Mouse (Mus musculus): Measurements from ENCODE around the gene Col25a1. TPM values are rescaled to one million over a fixed set of nuclear protein-coding genes. Genes with fewer than 3 reads are reported as not detected.
A peak's percentile ranks its signal among the peaks of the same experiment; 100 is the strongest.

Col25a1 gene
- 5.2 and 6.9 TPM in 2 replicates for polyA plus RNA-seq (2015; fragmentation: Nextera tagmentation; extraction: Ambion mirVana)

DNA sequence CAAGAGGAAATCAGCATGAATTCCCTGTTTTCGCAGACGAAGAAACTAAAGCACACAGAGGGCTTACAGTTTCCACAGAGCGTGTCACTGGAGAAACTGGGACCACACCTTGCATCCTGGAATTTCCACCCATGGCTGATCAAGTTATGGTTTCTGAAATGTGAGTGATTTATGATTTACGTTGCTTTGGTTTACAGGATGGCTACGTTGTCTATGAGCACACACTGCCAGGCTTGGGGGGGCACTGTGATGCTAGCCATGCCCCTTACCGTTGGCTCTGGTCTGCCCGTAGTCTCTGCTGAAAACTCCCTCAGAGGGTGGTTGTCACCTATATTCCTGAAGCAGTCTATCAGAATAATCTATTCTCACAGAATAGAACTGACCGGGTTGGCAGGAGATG, at the start of gene Col25a1:
Col25a1 (plus strand) TSS at position 301 of the 400 bp plus-strand sequence.
- no peak within 1 kb of the TSS for H3K4me3 ChIP-seq (replicated peaks)
- H3K9ac ChIP-seq (replicated peaks): no peak within 1 kb of the TSS
- H3K27me3 ChIP-seq (replicated peaks): no peaks in the 10 kb centered on the region
- 81% methylated on average over 8 of the region's 8 CpGs for WGBS
- H3K27ac ChIP-seq (replicated peaks): no peak within 1 kb of the TSS
- H3K4me1 ChIP-seq: peaks cover 9% of the 10 kb centered on the region; the same call in 1 of the 2 replicates
- ATAC-seq (ENCODE audit: low FRiP score): no peak
- H3K9me3 ChIP-seq (replicated peaks): no peaks in the 10 kb centered on the region
- H3K4me2 ChIP-seq: no peak within 1 kb of the TSS
- no peaks in the 10 kb centered on the region for H3K36me3 ChIP-seq

DNA sequence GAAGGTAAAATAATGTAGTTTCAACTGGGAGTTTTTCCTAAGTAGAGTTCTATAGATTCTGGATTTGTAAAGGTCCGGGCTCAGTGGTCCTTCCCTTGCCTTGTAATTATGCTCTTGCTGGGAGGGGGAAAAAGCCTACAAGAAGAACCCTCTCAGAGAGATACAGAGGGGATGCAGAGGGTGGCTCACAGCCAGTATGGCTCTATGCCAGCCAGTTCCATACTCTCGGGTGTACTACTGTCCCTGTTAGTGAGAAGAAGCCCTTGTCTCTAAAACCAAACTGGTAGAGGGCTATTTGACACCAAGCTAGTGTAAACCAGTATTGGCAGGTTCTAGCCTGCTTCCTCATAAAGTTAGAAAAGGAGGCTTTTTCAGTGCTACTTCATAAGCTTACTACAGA, 48.0 kb upstream of the Col25a1 start:
- no peak for ATAC-seq (ENCODE audit: low FRiP score)
- 54% methylated on average over 2 of the region's 2 CpGs for WGBS

DNA sequence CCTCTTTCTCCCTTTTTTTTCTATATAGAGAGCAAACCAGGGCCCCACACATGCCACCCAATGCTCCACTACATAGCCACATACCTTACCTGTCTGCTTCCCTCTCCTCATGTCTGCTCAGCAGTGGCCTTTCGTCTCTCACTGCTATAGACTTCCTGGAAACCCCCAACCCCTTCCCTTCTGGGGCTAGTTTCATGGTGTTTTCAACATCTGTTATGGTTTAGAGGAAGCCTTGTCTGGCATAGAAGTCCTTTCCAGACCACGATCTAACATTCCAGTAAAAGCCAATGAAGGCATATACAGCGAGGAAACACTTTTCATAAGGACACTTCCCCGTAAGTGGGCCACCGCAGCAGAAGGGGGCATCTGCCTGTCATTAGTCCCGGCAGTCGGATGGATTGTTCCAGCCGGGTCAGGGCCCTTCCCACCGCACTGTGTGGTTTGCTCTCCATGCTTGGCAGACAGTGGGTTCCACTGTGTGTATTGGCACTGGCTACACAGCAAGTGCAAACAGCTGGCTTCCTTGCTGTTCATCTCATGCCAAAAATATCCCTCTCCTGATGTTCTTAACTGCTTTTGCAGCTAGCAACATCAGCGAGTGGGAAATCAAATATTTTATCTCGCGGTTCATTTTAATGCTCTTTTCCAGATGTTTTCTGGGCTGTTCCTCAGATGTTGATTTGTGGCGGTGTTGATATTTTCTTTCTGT, 44.8 kb upstream of the Col25a1 start:
- no peak overlapping the region for H3K4me3 ChIP-seq (replicated peaks)
- H3K27me3 ChIP-seq (replicated peaks): no peaks in the 10 kb centered on the region
- H3K4me1 ChIP-seq: no peaks in the 10 kb centered on the region
- no peak overlapping the region for H3K4me2 ChIP-seq
- no peak overlapping the region for H3K27ac ChIP-seq (replicated peaks)
- WGBS: 74% methylated on average over 13 of the region's 13 CpGs
- no peak overlapping the region for H3K9ac ChIP-seq (replicated peaks)
- no peaks in the 10 kb centered on the region; the same call in 1 of the 2 replicates for H3K9me3 ChIP-seq (replicated peaks)
- no peaks in the 10 kb centered on the region for H3K36me3 ChIP-seq
- no peak for ATAC-seq (ENCODE audit: low FRiP score)

More for the DNA sequence above, 48.0 kb upstream of the Col25a1 start:
- H3K4me2 ChIP-seq: no peak overlapping the region
- no peaks in the 10 kb centered on the region; the same call in 1 of the 2 replicates for H3K9me3 ChIP-seq (replicated peaks)
- H3K27ac ChIP-seq (replicated peaks): no peak overlapping the region
- H3K36me3 ChIP-seq: no peaks in the 10 kb centered on the region
- H3K4me3 ChIP-seq (replicated peaks): no peak overlapping the region
- H3K4me1 ChIP-seq: no peaks in the 10 kb centered on the region
- H3K27me3 ChIP-seq (replicated peaks): no peaks in the 10 kb centered on the region
- H3K9ac ChIP-seq (replicated peaks): no peak overlapping the region

DNA sequence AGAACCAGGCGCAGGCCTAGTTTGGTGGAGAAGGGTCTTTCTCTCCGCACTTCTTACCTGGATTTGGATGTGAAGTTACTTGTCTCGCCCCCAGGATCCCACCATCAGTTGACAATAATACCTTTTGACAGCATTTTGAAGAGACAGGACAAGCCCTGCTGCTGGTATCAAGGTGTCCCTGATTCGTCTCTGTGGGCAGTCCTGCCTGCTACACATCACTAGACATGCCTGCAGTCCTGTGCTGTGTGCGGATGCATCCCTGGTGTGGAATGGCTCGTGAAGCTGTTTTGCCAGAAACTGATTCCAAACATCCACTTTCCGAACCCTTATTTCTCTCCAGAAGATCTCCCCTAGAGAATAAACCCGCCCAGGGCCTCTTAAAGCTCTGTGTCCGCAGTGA, 43.8 kb upstream of the Col25a1 start:
- Histone ChIP-seq H3K27me3 (replicated peaks) (no peaks in the 10 kb centered on the region), H3K27ac (replicated peaks) (no peak overlapping the region), H3K4me2 (no peak overlapping the region), H3K9ac (replicated peaks) (no peak overlapping the region), H3K36me3 (no peaks in the 10 kb centered on the region), H3K9me3 (replicated peaks) (no peaks in the 10 kb centered on the region; the same call in 1 of the 2 replicates), H3K4me3 (replicated peaks) (no peak overlapping the region), H3K4me1 (no peaks in the 10 kb centered on the region)
- 85% methylated on average over 9 of the region's 9 CpGs for WGBS
- no peak for ATAC-seq (ENCODE audit: low FRiP score)

DNA sequence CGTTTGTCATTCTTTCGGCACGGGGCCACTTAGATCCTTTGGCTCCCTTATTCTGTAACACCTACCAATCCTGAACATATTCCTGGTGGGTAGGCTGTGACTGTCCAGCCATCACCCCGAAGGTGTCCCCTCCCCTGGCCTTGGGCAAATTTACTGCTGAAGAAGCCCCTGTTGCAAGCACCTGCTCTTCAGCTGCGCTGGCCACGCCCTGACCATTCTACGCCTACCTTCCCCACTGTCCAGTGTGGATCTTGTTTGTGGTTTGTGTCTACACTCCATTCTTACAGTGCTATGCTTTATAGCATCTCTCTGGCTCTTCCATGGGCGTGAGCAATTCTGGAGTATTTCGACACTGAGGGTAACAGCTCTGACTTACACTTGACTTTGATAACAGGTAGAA, 42.6 kb upstream of the Col25a1 start:
- Histone ChIP-seq H3K36me3 (no peaks in the 10 kb centered on the region), H3K9me3 (replicated peaks) (no peaks in the 10 kb centered on the region; the same call in 1 of the 2 replicates), H3K4me3 (replicated peaks) (no peak overlapping the region), H3K27me3 (replicated peaks) (no peaks in the 10 kb centered on the region), H3K4me1 (no peaks in the 10 kb centered on the region), H3K27ac (replicated peaks) (no peak overlapping the region), H3K9ac (replicated peaks) (no peak overlapping the region), H3K4me2 (no peak overlapping the region)
- ATAC-seq (ENCODE audit: low FRiP score): no peak
- WGBS: 96% methylated on average over 9 of the region's 9 CpGs

DNA sequence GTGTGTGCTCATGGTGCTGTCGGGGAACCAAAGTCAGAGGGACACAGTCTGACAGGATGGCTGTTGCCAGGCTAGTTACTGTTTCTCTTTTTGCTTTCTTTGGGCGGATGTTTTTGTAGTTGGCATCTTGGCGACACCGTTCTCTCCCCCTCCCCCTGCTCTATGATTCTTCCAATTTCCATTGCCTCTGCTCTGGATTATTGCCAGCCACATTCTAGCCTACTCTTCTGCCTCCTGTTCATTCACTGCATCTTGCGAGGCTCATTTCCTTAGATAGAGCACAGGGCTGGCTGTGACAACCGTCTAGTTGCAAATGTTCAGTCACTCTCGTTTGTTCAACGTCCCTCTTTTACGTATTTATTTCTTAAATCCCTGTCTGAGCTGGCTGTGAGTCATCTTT, 40.8 kb upstream of the Col25a1 start:
- Histone ChIP-seq H3K9ac (replicated peaks) (no peak overlapping the region), H3K36me3 (no peaks in the 10 kb centered on the region), H3K27me3 (replicated peaks) (no peaks in the 10 kb centered on the region), H3K27ac (replicated peaks) (no peak overlapping the region), H3K4me1 (no peaks in the 10 kb centered on the region), H3K4me2 (no peak overlapping the region), H3K9me3 (replicated peaks) (no peaks in the 10 kb centered on the region), H3K4me3 (replicated peaks) (no peak overlapping the region)
- WGBS: 69% methylated on average over 9 of the region's 9 CpGs
- no peak for ATAC-seq (ENCODE audit: low FRiP score)

DNA sequence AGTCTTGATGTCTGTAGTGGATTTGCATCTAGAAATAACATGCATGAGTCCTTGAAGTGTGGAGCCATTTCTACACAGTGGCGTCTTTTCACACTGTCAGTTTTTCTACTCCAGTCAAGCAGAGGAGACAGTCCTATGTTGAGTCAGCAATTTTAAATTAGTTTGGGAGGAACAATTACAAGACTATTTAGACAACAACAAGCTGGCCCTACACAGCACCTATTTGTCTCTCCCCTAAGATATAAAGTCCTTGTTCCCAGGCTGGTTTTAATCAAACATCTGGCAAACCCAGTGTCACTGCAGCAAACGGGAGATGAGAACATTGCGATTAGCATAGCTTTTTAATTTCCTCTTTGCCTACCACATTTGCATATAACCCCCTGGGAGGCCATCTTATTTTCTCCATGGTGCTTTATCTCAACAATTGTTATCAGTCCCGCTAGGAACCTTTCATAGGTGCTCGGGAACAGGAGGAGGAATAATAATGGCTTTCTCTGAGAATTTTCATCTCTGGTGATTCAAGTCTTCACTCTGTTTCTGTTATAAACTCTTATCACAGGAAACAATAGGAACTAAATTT, 37.1 kb upstream of the Col25a1 start:
- no peak overlapping the region for H3K4me3 ChIP-seq (replicated peaks)
- H3K4me2 ChIP-seq: no peak overlapping the region
- no peaks in the 10 kb centered on the region for H3K4me1 ChIP-seq
- no peak for ATAC-seq (ENCODE audit: low FRiP score)
- H3K27ac ChIP-seq (replicated peaks): no peak overlapping the region
- no peaks in the 10 kb centered on the region for H3K9me3 ChIP-seq (replicated peaks)
- WGBS: 39% methylated on average over 5 of the region's 5 CpGs
- no peaks in the 10 kb centered on the region for H3K27me3 ChIP-seq (replicated peaks)
- no peak overlapping the region for H3K9ac ChIP-seq (replicated peaks)
- no peaks in the 10 kb centered on the region for H3K36me3 ChIP-seq

DNA sequence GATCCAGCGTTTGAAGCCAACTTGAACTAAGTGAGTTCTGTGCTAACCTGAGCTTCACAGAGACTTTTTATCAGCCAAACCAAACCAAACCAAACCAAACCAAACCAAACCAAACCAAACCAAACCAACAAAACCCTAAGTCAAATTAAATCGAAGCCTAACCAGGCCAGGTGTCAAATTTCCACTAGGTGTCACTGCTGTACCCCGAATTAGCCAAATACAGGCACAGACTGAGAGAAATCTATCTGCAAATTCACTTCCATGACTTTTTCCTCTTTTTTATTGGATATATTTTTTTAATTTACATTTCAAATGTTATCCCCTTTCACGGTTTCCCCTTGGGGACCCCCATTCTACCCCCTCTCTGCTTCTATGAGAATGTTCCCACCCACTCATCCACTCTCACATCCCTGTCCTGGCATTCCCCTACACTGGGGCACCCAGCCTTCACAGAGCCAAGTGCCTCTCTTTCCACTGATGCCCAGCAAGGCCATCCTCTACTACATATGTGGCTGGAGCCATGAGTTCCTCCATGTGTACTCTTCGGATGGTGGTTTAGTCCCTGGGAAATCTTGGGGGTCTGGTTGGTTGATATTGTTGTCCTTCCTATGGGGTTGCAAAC, 36.0 kb upstream of the Col25a1 start:
- no peaks in the 10 kb centered on the region for H3K9me3 ChIP-seq (replicated peaks)
- no peak overlapping the region for H3K27ac ChIP-seq (replicated peaks)
- H3K4me3 ChIP-seq (replicated peaks): no peak overlapping the region
- H3K4me2 ChIP-seq: no peak overlapping the region
- no peaks in the 10 kb centered on the region for H3K4me1 ChIP-seq
- peak; percentile 75; the same call in 1 of the 2 replicates for ATAC-seq (ENCODE audit: low FRiP score)
- H3K36me3 ChIP-seq: no peaks in the 10 kb centered on the region
- WGBS: 45% methylated on average over 5 of the region's 5 CpGs
- H3K9ac ChIP-seq (replicated peaks): no peak overlapping the region
- H3K27me3 ChIP-seq (replicated peaks): no peaks in the 10 kb centered on the region

DNA sequence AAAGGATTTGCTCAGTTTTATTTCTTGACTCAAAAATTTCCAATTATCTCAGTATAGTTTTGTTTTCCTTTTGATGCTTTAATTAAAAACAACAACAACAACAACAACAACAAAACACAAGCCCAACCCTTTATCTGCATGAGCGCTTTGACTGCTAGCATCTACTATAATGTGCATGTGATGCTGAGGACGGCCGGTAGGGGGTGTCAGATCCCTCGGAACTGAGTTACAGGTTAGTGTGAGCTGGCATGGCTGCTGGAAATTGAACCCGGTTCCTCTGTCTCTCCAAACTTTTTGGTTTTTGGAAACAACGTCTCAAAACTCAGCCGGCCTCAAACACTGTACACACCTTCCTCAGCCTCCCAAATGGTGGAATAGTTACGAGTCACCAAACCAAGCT, 27.8 kb upstream of the Col25a1 start:
- 71% methylated on average over 8 of the region's 8 CpGs for WGBS
- H3K4me3 ChIP-seq (replicated peaks): no peak overlapping the region

DNA sequence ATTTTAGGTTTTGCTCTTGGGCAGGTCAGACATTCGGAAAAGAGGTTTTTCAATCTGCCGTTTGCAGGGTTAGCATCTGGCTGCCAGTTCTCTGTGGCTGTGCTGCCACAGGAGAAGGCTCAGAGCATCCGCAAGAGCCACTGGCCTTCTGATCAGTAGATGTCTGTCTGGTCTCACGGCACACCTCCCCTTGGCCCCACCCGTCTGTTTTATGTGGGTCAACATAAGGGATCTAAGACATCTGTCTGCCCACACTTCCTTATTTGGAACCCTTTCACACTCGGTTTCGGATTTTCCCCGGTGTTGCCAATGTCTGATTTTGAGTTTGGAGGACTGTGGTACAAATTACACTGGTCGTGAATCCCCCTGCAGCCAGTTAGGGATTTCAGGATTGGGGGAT, 26.8 kb upstream of the Col25a1 start:
- H3K9me3 ChIP-seq (replicated peaks): no peaks in the 10 kb centered on the region
- no peak overlapping the region for H3K4me2 ChIP-seq
- H3K36me3 ChIP-seq: no peaks in the 10 kb centered on the region
- no peaks in the 10 kb centered on the region for H3K27me3 ChIP-seq (replicated peaks)
- no peaks in the 10 kb centered on the region for H3K4me1 ChIP-seq
- H3K27ac ChIP-seq (replicated peaks): no peak overlapping the region
- H3K4me3 ChIP-seq (replicated peaks): no peak overlapping the region
- H3K9ac ChIP-seq (replicated peaks): no peak overlapping the region
- no peak for ATAC-seq (ENCODE audit: low FRiP score)
- 89% methylated on average over 9 of the region's 9 CpGs for WGBS

More for the DNA sequence above, 27.8 kb upstream of the Col25a1 start:
- no peak for ATAC-seq (ENCODE audit: low FRiP score)
- Histone ChIP-seq H3K9me3 (replicated peaks) (no peaks in the 10 kb centered on the region), H3K4me2 (no peak overlapping the region), H3K27ac (replicated peaks) (no peak overlapping the region), H3K9ac (replicated peaks) (no peak overlapping the region), H3K27me3 (replicated peaks) (no peaks in the 10 kb centered on the region), H3K36me3 (no peaks in the 10 kb centered on the region), H3K4me1 (no peaks in the 10 kb centered on the region)

DNA sequence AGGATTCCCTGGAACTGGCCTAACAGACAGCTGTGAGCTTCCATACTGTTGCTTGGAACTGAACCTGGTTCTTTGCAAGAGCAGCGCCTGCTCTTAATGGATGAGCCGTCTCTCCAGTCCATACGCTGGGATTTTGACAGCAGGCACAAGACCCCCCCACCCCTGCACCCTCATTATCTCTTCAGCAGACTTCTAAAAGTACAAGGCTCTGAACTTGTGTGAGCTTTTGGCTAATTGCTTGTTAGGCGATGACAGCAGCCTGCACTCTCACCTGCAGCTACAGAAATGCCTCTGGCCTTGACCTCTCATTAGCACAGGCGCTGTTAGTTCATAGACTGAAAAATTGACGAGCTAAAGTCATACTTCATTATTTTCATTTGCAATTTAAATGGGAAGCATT, 14.4 kb upstream of the Col25a1 start:
- WGBS: 91% methylated on average over 6 of the region's 6 CpGs
- Histone ChIP-seq H3K27me3 (replicated peaks) (no peaks in the 10 kb centered on the region), H3K36me3 (no peaks in the 10 kb centered on the region), H3K4me3 (replicated peaks) (no peak overlapping the region), H3K9ac (replicated peaks) (no peak overlapping the region), H3K4me1 (no peaks in the 10 kb centered on the region), H3K9me3 (replicated peaks) (no peaks in the 10 kb centered on the region), H3K4me2 (no peak overlapping the region), H3K27ac (replicated peaks) (no peak overlapping the region)
- ATAC-seq (ENCODE audit: low FRiP score): no peak

DNA sequence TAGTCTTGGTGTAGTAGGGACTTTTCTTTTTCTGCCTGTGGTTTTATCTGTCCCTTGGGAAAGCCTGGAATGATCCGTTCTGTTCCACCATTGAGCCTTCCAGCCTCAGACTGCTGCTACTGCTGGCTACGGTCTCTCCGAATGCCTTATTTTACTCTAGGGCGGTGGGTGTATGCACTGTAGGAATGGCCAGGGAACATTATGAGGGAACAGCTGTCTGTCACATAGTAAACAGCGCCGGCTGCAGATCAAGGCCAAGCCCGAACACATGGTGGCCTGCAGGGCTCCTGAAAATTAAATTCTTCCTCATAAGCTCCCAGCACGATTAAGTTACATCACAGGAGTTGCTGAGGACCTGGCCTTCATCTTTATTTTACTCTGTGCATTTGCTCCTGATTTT, 3.5 kb upstream of the Col25a1 start:
- Histone ChIP-seq H3K36me3 (no peaks in the 10 kb centered on the region), H3K27me3 (replicated peaks) (no peaks in the 10 kb centered on the region), H3K4me2 (no peak overlapping the region), H3K9ac (replicated peaks) (no peak overlapping the region), H3K4me3 (replicated peaks) (no peak overlapping the region), H3K9me3 (replicated peaks) (no peaks in the 10 kb centered on the region), H3K27ac (replicated peaks) (no peak overlapping the region), H3K4me1 (peaks cover 9% of the 10 kb centered on the region; the same call in 1 of the 2 replicates)
- 41% methylated on average over 8 of the region's 8 CpGs for WGBS
- no peak; the same call in 1 of the 2 replicates for ATAC-seq (ENCODE audit: low FRiP score)

Measured in neural tube, embryonic 15.5 days (tissue).